Mouse (Mus musculus): ENCODE results near the gene Cdk2ap2.

DNA sequence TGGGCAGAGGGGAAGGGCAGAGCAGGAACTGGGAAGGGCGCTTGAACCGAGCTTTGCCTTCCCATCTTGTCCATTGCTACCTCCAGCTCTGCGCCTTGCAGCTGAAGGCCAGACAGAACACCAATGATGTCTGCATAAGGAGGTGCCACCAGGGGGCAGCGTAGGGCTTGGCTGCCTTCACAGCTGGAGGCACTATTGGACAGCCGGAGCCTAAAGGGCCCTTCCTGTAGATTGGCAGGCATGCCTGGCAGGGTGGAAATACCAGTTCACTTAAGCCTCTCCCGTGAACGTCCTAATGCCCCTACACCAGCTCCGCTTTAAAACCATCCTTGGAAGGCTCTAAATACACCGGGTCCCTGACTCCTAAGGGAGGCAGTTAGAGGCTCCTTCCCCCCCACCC, 2.1 kb downstream of the Cdk2ap2 start:
- peak; percentile 93 for TF ChIP-seq CTCF (IDR thresholded peaks at IDR 0.05; ENCODE audit: low read depth, low read length)
- no peak for TF ChIP-seq GATA1 (IDR thresholded peaks at IDR 0.05; ENCODE audit: borderline replicate concordance, low read length)
- TF ChIP-seq TAL1 (conservative IDR thresholded peaks at IDR 0.05; ENCODE audit: low read depth, low read length) = no peak
- no peak for TF ChIP-seq GATA2 (IDR thresholded peaks at IDR 0.05; ENCODE audit: borderline replicate concordance, low read depth, low read length)
